Mouse (Mus musculus) NIH3T3 (cell line): ENCODE data around the gene Serpina12.

ENCODE experiments used
- DNase-seq: peaks from one replicate; pipeline ENCODE4 v3.0.0-alpha.2; 2012; ENCODE audit warnings: low read depth

The Serpina12 gene

GRCm38 (mm10) chr12:104044343-104044742, at the start of gene Serpina12:
Gene Serpina12 (minus strand): TSS chr12:104044443.
- DNase-seq, result no peak

GRCm38 (mm10) chr12:104091303-104091702, 47.1 kb upstream of the Serpina12 start:
- DNase-seq, result no peak

GRCm38 (mm10) chr12:104090119-104090518, 45.9 kb upstream of the Serpina12 start:
- DNase-seq, result no peak

GRCm38 (mm10) chr12:104072286-104072685, 28.0 kb upstream of the Serpina12 start:
- DNase-seq, result no peak

GRCm38 (mm10) chr12:104071708-104072107, 27.5 kb upstream of the Serpina12 start:
- DNase-seq, result no peak

- DNase-seq, result peak; percentile 91
Measured at GRCm38 (mm10) chr12:104069620-104070019, 25.4 kb upstream of the Serpina12 start.

GRCm38 (mm10) chr12:104067549-104067948, 23.3 kb upstream of the Serpina12 start:
- peak; percentile 90 for DNase-seq

GRCm38 (mm10) chr12:104066241-104066640, 22.0 kb upstream of the Serpina12 start:
- peak; percentile 83 for DNase-seq

GRCm38 (mm10) chr12:104064996-104065395, 20.8 kb upstream of the Serpina12 start:
- peak; percentile 85 for DNase-seq

GRCm38 (mm10) chr12:104064532-104064931, 20.3 kb upstream of the Serpina12 start:
- DNase-seq, result peak; percentile 82

GRCm38 (mm10) chr12:104061862-104062261, 17.6 kb upstream of the Serpina12 start:
- DNase-seq, result no peak

GRCm38 (mm10) chr12:104060126-104060525, 15.9 kb upstream of the Serpina12 start:
- no peak for DNase-seq

- no peak for DNase-seq
Measured at GRCm38 (mm10) chr12:104057531-104057930, 13.3 kb upstream of the Serpina12 start.

- peak; percentile 46 for DNase-seq
Measured at GRCm38 (mm10) chr12:104057050-104057449, 12.8 kb upstream of the Serpina12 start.

- DNase-seq, result peak; percentile 77
Measured at GRCm38 (mm10) chr12:104055755-104056154, 11.5 kb upstream of the Serpina12 start.

GRCm38 (mm10) chr12:104053995-104054394, 9.8 kb upstream of the Serpina12 start:
- DNase-seq, result peak; percentile 23

GRCm38 (mm10) chr12:104045713-104046112, 1.5 kb upstream of the Serpina12 start:
- DNase-seq, result no peak

- no peak for DNase-seq
Measured at GRCm38 (mm10) chr12:104042753-104043152, 1.5 kb downstream of the Serpina12 start.

- peak; percentile 48 for DNase-seq
Measured at GRCm38 (mm10) chr12:104041401-104041800, 2.8 kb downstream of the Serpina12 start.

- peak; percentile 50 for DNase-seq
Measured at GRCm38 (mm10) chr12:104038181-104038580, 6.1 kb downstream of the Serpina12 start.

GRCm38 (mm10) chr12:104033752-104034151, 10.5 kb downstream of the Serpina12 start:
- DNase-seq, result no peak

GRCm38 (mm10) chr12:104029986-104030385, 14.3 kb downstream of the Serpina12 start:
- peak; percentile 31 for DNase-seq

GRCm38 (mm10) chr12:104015280-104015679, 29.0 kb downstream of the Serpina12 start:
- DNase-seq, result no peak

GRCm38 (mm10) chr12:104013620-104014019, 30.6 kb downstream of the Serpina12 start, which contains the start of gene Serpina9:
Gene Serpina9 (minus strand): TSS chr12:104013755.
- no peak for DNase-seq

- DNase-seq, result no peak
Measured at GRCm38 (mm10) chr12:104004689-104005088, 39.6 kb downstream of the Serpina12 start.
